In genomic region chr7:110728876-110729275, GRCm38 (mm10) we compare ENCODE assay signal across 8 mouse cellular contexts. TPM values are rescaled to one million over a fixed set of nuclear protein-coding genes. Genes with fewer than 3 reads are reported as not detected.
A peak's percentile ranks its signal among the peaks of the same experiment; 100 is the strongest.
DNase-seq lines count a peak whose midpoint lies in the region; ATAC-seq and TF ChIP-seq lines count a peak whose summit lies in the region.
"Had no signal": no experiment of that assay in that cellular context is flagged by ENCODE, and none has a peak within 500 bp of the region (broad histone marks: within the 10 kb centered on the region; RNA-seq: fewer than 3 reads in every experiment).

No protein-coding gene starts in this region.

- 56% methylated on average over 3 of the region's 3 CpGs for WGBS in limb, embryonic 14.5 days
- WGBS in limb, embryonic 10.5 days = 68% methylated on average over 3 of the region's 3 CpGs

- no peak for TF ChIP-seq POLR2A in limb, embryonic 14.5 days (IDR thresholded peaks at IDR 0.05; ENCODE audit: borderline replicate concordance, extremely low read depth, insufficient read depth, insufficient read length)

- no peak overlapping the region for H3K4me3 ChIP-seq in limb, embryonic 14.5 days (replicated peaks; ENCODE audit: low read length)
- no peak overlapping the region for H3K4me3 ChIP-seq in limb, embryonic 10.5 days
- H3K4me3 ChIP-seq: liver, embryonic 15.5 days had no signal

- no peak overlapping the region for H3K4me2 ChIP-seq in limb, embryonic 14.5 days (replicated peaks; ENCODE audit: low read depth, low read length, severe bottlenecking)
- H3K4me2 ChIP-seq: liver, embryonic 15.5 days had no signal

- no peak for ATAC-seq in limb, embryonic 14.5 days (ENCODE audit: low FRiP score, low read depth)

- no peaks in the 10 kb centered on the region for H3K9me3 ChIP-seq in limb, embryonic 14.5 days (ENCODE audit: control insufficient read depth, low read length)
- no peaks in the 10 kb centered on the region for H3K9me3 ChIP-seq in limb, embryonic 10.5 days (replicated peaks)
- H3K9me3 ChIP-seq: liver, embryonic 15.5 days had no signal

- H3K36me3 ChIP-seq in limb, embryonic 14.5 days (ENCODE audit: control insufficient read depth, insufficient read depth, low read length) = no peaks in the 10 kb centered on the region
- H3K36me3 ChIP-seq in limb, embryonic 10.5 days = no peaks in the 10 kb centered on the region
- H3K36me3 ChIP-seq: liver, embryonic 15.5 days had no signal

- H3K27ac ChIP-seq in limb, embryonic 14.5 days (replicated peaks; ENCODE audit: low read depth, low read length) = no peak overlapping the region
- H3K27ac ChIP-seq in limb, embryonic 10.5 days = no peak overlapping the region
- H3K27ac ChIP-seq: liver, embryonic 15.5 days had no signal

- peak; percentile 46 for DNase-seq in limb, embryonic 14.5 days (ENCODE audit: low spot score)
- no peak for DNase-seq in limb, embryonic 10.5 days (ENCODE audit: low spot score)
- DNase-seq in NIH3T3 (ENCODE audit: low read depth) = peak; percentile 73
- peak; percentile 69 for DNase-seq in brain, adult 2 months (ENCODE audit: low read depth, low spot score)
- DNase-seq in kidney, postnatal 36 days = peak; percentile 57 to 72
- DNase-seq in retina, postnatal 7 days (ENCODE audit: low read depth, low spot score) = peak; percentile 16
- DNase-seq in urinary bladder, adult 2 months (ENCODE audit: low spot score) = no peak

- H3K27me3 ChIP-seq in limb, embryonic 14.5 days (ENCODE audit: control insufficient read depth, insufficient read depth, low read length) = no peaks in the 10 kb centered on the region
- H3K27me3 ChIP-seq in limb, embryonic 10.5 days (ENCODE audit: low read depth, poor library complexity, severe bottlenecking) = no peaks in the 10 kb centered on the region
- H3K27me3 ChIP-seq: liver, embryonic 15.5 days had no signal

- H3K4me1 ChIP-seq in limb, embryonic 14.5 days (ENCODE audit: control insufficient read depth, insufficient read depth, low read length) = peaks cover 3% of the 10 kb centered on the region; the same call in 1 of the 2 replicates
- peaks cover 28% of the 10 kb centered on the region for H3K4me1 ChIP-seq in limb, embryonic 10.5 days
- H3K4me1 ChIP-seq: liver, embryonic 15.5 days had no signal

- H3K9ac ChIP-seq in limb, embryonic 14.5 days (ENCODE audit: low read depth, low read length, severe bottlenecking) = no peak overlapping the region
- H3K9ac ChIP-seq: liver, embryonic 15.5 days had no signal

RNA-seq across cellular contexts. Expression of gene Ampd3, which starts 39.1 kb away (rescaled TPM):
- 6.6 and 7.0 TPM in 2 replicates for polyA plus RNA-seq in limb, embryonic 14.5 days (2012; rRNA removed)
- polyA plus RNA-seq in limb, embryonic 14.5 days (2014; fragmentation: Nextera tagmentation; extraction: Ambion mirVana) = 6.9 and 7.1 TPM in 2 replicates
- polyA plus RNA-seq in limb, embryonic 10.5 days (2016; fragmentation: Nextera tagmentation; extraction: Ambion mirVana) = 1.0 and 1.9 TPM in 2 replicates
- 19.2 and 19.9 TPM in 2 replicates for polyA plus RNA-seq in urinary bladder, adult 2 months (2012; rRNA removed)

Comparison
In these comparisons a context has a peak if more than half of its experiments do, and no peak if none do; other contexts are left out.
1. DNase-seq: peak in limb, embryonic 14.5 days (single experiment), NIH3T3 (single experiment), brain, adult 2 months (single experiment), kidney, postnatal 36 days (2 of 2) and retina, postnatal 7 days (single experiment); none in limb, embryonic 10.5 days (single experiment) and urinary bladder, adult 2 months (single experiment).